Mouse (Mus musculus): ENCODE data around the gene Slc30a10. TPM values are rescaled to one million over a fixed set of nuclear protein-coding genes. Genes with fewer than 3 reads are reported as not detected.
A peak's percentile ranks its signal among the peaks of the same experiment; 100 is the strongest.

Gene Slc30a10
- polyA plus RNA-seq, 1 experiment from 2014 or later, result 22.8 TPM

DNA sequence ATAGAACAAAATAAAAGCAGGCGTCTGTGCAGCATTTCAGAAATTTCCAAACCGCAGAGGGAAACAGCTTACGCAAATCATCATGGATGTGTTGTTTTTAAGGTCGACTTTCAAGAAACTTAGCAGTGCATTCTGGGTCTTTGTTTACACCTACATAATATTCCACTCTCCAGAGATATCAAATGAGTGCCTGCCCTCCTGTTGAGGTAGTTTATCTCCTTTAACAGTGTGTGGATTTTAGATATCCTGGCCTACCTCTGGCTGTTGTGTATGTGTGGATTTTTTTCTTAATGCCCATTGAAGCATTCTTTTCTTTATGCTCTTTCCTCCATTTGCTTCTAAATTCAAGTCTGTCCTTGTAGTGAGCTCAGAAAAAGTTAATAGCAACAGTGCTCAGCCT lies 18.1 kb downstream of the Slc30a10 start:
- Histone ChIP-seq H3K27me3 (replicated peaks; ENCODE audit: control insufficient read depth, insufficient read depth, low read length) (no peaks in the 10 kb centered on the region), H3K4me2 (no peak overlapping the region), H3K9ac (ENCODE audit: low read depth, low read length) (no peak overlapping the region; the same call in 1 of the 2 replicates), H3K27ac (ENCODE audit: low read depth, low read length) (peak overlapping the region; percentile 92), H3K9me3 (ENCODE audit: control insufficient read depth, low read length) (no peaks in the 10 kb centered on the region), H3K36me3 (ENCODE audit: control insufficient read depth, insufficient read depth, low read length) (no peaks in the 10 kb centered on the region), H3K4me3 (ENCODE audit: low read depth, low read length) (no peak overlapping the region), H3K4me1 (replicated peaks; ENCODE audit: control insufficient read depth, insufficient read depth, low read length) (peaks cover 59% of the 10 kb centered on the region)
- WGBS, result 68% methylated on average over 4 of the region's 4 CpGs
- no peak for DNase-seq (ENCODE audit: low spot score)
- ATAC-seq (replicated peaks; ENCODE audit: low FRiP score), result peak; percentile 29; the same call in 1 of the 2 replicates

DNA sequence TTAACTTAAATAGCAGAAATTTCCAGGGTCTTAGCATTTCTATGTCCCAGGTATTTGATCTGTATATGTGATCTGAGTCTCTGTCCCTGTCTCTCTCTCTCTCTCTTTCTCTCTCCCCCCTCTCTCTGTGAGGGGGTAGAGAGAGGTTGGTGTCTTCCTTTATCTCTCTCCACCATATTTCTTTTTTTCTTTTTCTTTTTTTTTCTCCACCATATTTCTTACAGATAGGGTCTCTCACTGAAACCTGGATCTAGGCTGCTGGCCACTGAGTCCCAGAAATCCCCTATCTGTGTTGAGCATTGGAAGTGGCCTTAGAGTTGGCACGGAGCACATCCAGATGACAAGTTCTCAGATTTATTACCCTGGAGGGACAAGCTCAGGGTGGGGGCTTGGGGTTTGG lies 18.8 kb downstream of the Slc30a10 start:
- H3K27ac ChIP-seq (ENCODE audit: low read depth, low read length), result peak overlapping the region; percentile 92
- no peak overlapping the region; the same call in 1 of the 2 replicates for H3K9ac ChIP-seq (ENCODE audit: low read depth, low read length)
- WGBS, result 50% methylated on average over 1 of the region's 1 CpGs
- DNase-seq (ENCODE audit: low spot score) (no peak), ATAC-seq (replicated peaks; ENCODE audit: low FRiP score) (peak; percentile 3; the same call in 1 of the 2 replicates)
- no peak overlapping the region for H3K4me2 ChIP-seq
- H3K9me3 ChIP-seq (ENCODE audit: control insufficient read depth, low read length), result no peaks in the 10 kb centered on the region
- H3K27me3 ChIP-seq (replicated peaks; ENCODE audit: control insufficient read depth, insufficient read depth, low read length), result no peaks in the 10 kb centered on the region
- peaks cover 54% of the 10 kb centered on the region for H3K4me1 ChIP-seq (replicated peaks; ENCODE audit: control insufficient read depth, insufficient read depth, low read length)
- no peaks in the 10 kb centered on the region for H3K36me3 ChIP-seq (ENCODE audit: control insufficient read depth, insufficient read depth, low read length)
- no peak overlapping the region for H3K4me3 ChIP-seq (ENCODE audit: low read depth, low read length)

DNA sequence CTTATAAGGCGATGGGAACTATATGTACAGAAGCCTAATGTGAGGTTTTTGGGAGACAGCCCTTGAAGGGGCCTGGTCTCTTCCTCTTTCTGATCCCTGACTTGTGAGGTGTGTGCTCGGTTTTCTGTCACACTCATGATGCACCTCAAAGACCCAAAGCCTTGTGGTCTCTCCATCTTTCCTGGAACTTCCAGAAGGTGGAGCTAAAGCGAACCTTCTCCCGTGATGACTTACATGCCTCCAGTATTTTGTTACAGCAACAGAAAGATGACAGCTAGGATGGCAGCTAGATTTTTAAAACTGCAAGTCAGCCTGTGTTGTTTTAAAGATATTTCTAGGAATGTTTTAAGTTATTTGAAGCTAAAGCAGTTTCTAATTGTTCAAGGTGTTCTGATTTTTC lies 25.2 kb downstream of the Slc30a10 start:
- H3K9ac ChIP-seq (ENCODE audit: low read depth, low read length), result no peak overlapping the region
- H3K27ac ChIP-seq (ENCODE audit: low read depth, low read length), result no peak overlapping the region
- peaks cover 8% of the 10 kb centered on the region for H3K4me1 ChIP-seq (replicated peaks; ENCODE audit: control insufficient read depth, insufficient read depth, low read length)
- H3K4me2 ChIP-seq, result no peak overlapping the region
- DNase-seq (ENCODE audit: low spot score), result no peak
- 90% methylated on average over 4 of the region's 4 CpGs for WGBS
- H3K9me3 ChIP-seq (ENCODE audit: control insufficient read depth, low read length), result no peaks in the 10 kb centered on the region
- no peak overlapping the region for H3K4me3 ChIP-seq (ENCODE audit: low read depth, low read length)
- no peak for ATAC-seq (replicated peaks; ENCODE audit: low FRiP score)
- no peaks in the 10 kb centered on the region for H3K36me3 ChIP-seq (ENCODE audit: control insufficient read depth, insufficient read depth, low read length)
- no peaks in the 10 kb centered on the region for H3K27me3 ChIP-seq (replicated peaks; ENCODE audit: control insufficient read depth, insufficient read depth, low read length)

DNA sequence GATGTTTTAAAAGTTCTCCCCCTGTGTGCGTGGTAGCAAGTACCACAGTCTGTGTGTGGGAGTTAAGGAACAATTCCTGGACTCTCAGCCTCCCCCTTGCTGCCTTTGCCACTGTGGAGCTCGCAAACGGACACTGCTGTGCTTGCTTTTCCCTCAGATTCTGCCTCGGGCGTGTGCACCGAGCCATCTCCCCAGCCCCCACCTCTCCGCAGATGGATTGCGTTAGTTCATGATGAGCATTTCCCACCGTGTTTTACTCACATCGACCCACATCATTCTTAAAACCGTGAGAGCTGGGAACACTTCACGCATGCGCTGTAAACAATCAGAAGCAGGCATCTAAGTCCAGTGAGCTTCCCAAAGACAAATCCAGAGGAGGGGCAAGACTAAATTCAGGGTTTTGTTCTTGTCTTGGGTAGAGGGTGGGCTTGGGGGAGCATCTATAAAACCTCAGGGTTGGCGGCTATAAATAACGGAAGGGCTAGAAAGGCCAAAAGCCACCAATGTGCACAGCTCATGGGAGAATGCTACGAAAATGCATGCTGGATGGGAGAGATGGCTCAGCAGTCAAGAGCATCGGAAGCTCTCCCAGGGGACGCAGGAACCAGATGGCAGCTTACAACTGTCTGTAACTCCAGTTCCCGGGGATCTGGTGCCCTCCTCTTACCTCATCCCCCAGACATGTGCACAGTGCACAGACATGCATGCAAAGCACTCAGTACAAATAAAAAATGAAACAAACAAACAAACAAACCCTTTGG lies 27.5 kb downstream of the Slc30a10 start:
- Histone ChIP-seq H3K4me3 (ENCODE audit: low read depth, low read length) (no peak overlapping the region), H3K27ac (ENCODE audit: low read depth, low read length) (no peak overlapping the region), H3K27me3 (replicated peaks; ENCODE audit: control insufficient read depth, insufficient read depth, low read length) (no peaks in the 10 kb centered on the region), H3K9ac (ENCODE audit: low read depth, low read length) (no peak overlapping the region), H3K4me1 (replicated peaks; ENCODE audit: control insufficient read depth, insufficient read depth, low read length) (no peaks in the 10 kb centered on the region), H3K9me3 (ENCODE audit: control insufficient read depth, low read length) (no peaks in the 10 kb centered on the region), H3K36me3 (ENCODE audit: control insufficient read depth, insufficient read depth, low read length) (no peaks in the 10 kb centered on the region), H3K4me2 (no peak overlapping the region)
- ATAC-seq (replicated peaks; ENCODE audit: low FRiP score) (no peak), DNase-seq (ENCODE audit: low spot score) (no peak)
- 63% methylated on average over 19 of the region's 19 CpGs for WGBS

DNA sequence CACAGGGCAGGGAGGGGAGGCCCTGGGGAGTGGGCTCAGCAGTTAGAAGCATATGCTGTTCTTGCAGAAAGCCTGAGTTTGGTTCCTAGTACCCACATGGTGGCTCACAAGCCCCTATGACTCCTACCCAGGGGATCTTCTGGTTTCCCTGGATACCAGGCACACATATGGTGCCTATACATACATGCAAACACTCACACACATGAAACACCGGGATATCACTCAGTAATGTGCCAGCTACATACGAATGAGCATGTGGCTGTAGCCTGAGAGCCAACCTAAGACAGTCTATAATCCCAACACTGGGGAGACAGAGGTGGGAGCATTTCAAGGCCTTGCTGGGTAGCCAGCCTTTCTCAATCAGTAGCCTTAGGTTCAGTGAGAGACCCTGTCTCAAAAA lies 28.1 kb downstream of the Slc30a10 start:
- Histone ChIP-seq H3K27ac (ENCODE audit: low read depth, low read length) (no peak overlapping the region), H3K36me3 (ENCODE audit: control insufficient read depth, insufficient read depth, low read length) (no peaks in the 10 kb centered on the region), H3K4me3 (ENCODE audit: low read depth, low read length) (no peak overlapping the region), H3K4me2 (no peak overlapping the region), H3K27me3 (replicated peaks; ENCODE audit: control insufficient read depth, insufficient read depth, low read length) (no peaks in the 10 kb centered on the region), H3K4me1 (replicated peaks; ENCODE audit: control insufficient read depth, insufficient read depth, low read length) (no peaks in the 10 kb centered on the region), H3K9ac (ENCODE audit: low read depth, low read length) (no peak overlapping the region), H3K9me3 (ENCODE audit: control insufficient read depth, low read length) (no peaks in the 10 kb centered on the region)
- WGBS, result 78% methylated on average over 2 of the region's 2 CpGs
- DNase-seq (ENCODE audit: low spot score) (no peak), ATAC-seq (replicated peaks; ENCODE audit: low FRiP score) (no peak)

DNA sequence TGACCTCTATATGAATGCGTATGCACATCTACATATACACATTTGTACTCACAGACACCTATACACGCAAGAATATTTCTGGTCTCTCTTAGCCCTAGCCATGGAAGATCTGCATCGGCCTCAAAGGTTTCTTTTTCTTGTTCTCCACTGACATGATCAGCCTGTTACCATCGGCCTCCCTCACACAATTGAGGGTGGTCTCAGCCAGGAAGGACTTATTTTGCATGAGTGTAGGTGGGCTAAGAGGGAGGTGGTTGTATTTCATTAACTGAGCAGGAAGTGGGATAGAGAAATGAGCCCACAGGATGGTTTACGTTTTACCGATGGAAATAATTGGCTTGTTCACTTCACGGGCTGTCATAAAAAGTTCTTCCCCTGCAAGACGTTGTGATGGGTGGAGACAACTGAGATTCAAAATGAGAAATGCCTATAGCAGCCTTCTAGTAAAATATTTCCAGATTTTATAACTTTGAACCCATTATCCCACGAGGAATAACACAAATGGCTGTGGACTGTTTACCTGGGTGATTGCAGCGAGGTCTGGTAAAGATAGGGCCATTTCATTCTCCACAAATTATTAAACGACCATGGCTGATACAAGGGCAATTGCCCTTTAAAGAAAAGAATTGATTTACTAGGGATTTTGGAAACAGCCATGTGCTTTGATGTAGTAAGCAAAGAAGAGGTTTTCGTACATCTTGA lies 28.9 kb downstream of the Slc30a10 start:
- WGBS, result 81% methylated on average over 12 of the region's 12 CpGs
- no peaks in the 10 kb centered on the region for H3K9me3 ChIP-seq (ENCODE audit: control insufficient read depth, low read length)
- H3K9ac ChIP-seq (ENCODE audit: low read depth, low read length), result no peak overlapping the region
- no peak for ATAC-seq (replicated peaks; ENCODE audit: low FRiP score)
- H3K36me3 ChIP-seq (ENCODE audit: control insufficient read depth, insufficient read depth, low read length), result no peaks in the 10 kb centered on the region
- no peak for DNase-seq (ENCODE audit: low spot score)
- no peaks in the 10 kb centered on the region for H3K4me1 ChIP-seq (replicated peaks; ENCODE audit: control insufficient read depth, insufficient read depth, low read length)
- H3K27ac ChIP-seq (ENCODE audit: low read depth, low read length), result no peak overlapping the region
- H3K4me2 ChIP-seq, result no peak overlapping the region
- no peaks in the 10 kb centered on the region for H3K27me3 ChIP-seq (replicated peaks; ENCODE audit: control insufficient read depth, insufficient read depth, low read length)
- no peak overlapping the region for H3K4me3 ChIP-seq (ENCODE audit: low read depth, low read length)

DNA sequence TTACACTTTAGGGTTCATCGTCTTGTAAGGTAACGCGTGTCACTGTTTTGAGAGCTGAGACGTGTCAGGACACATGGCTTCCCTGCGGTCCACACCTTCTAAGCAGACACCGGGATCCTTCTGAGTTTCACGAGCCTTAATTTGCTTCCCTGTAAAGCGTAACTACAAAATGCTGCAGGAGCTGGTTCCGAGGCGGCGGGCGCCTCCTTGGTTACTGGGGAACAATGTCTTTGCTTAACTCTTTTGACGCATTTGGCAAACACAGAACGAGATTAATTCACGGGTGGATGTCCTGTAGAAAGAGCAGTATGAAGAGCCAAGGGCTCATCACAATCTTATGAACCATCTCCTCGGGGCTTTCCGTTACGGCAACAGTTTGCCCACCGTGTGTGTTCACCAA lies 29.6 kb downstream of the Slc30a10 start:
- Histone ChIP-seq H3K9me3 (ENCODE audit: control insufficient read depth, low read length) (no peaks in the 10 kb centered on the region), H3K9ac (ENCODE audit: low read depth, low read length) (no peak overlapping the region), H3K4me3 (ENCODE audit: low read depth, low read length) (no peak overlapping the region), H3K36me3 (ENCODE audit: control insufficient read depth, insufficient read depth, low read length) (no peaks in the 10 kb centered on the region), H3K27ac (ENCODE audit: low read depth, low read length) (no peak overlapping the region), H3K27me3 (replicated peaks; ENCODE audit: control insufficient read depth, insufficient read depth, low read length) (no peaks in the 10 kb centered on the region), H3K4me2 (no peak overlapping the region), H3K4me1 (replicated peaks; ENCODE audit: control insufficient read depth, insufficient read depth, low read length) (peaks cover 2% of the 10 kb centered on the region; the same call in 1 of the 2 replicates)
- ATAC-seq (replicated peaks; ENCODE audit: low FRiP score), result no peak
- WGBS, result 75% methylated on average over 19 of the region's 19 CpGs
- DNase-seq (ENCODE audit: low spot score), result no peak

DNA sequence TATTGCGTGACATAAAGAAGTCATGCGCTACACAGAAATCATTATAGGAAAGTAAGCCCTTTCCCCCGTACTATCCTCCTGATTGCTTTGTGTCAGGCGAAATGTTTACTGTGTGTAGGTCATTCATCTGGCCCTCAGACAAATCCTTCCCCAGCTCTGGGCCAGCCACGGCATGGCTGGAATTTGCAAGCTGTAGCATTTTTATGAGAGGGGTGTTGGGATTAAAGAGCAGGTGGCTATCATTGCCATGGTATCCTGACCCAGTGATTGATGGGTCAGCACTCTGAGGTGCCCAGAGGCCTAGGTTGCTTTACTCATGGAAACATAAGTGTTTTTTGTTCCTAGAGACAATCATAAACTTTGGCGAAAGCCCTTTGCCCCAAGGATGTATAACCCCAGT lies 35.2 kb downstream of the Slc30a10 start:
- no peak for ATAC-seq (replicated peaks; ENCODE audit: low FRiP score)
- H3K4me3 ChIP-seq (ENCODE audit: low read depth, low read length), result no peak overlapping the region
- H3K9me3 ChIP-seq (ENCODE audit: control insufficient read depth, low read length), result no peaks in the 10 kb centered on the region
- no peak for DNase-seq (ENCODE audit: low spot score)
- H3K4me1 ChIP-seq (replicated peaks; ENCODE audit: control insufficient read depth, insufficient read depth, low read length), result peaks cover 2% of the 10 kb centered on the region; the same call in 1 of the 2 replicates
- WGBS, result 80% methylated on average over 6 of the region's 6 CpGs
- no peak overlapping the region for H3K27ac ChIP-seq (ENCODE audit: low read depth, low read length)
- no peak overlapping the region for H3K4me2 ChIP-seq
- H3K36me3 ChIP-seq (ENCODE audit: control insufficient read depth, insufficient read depth, low read length), result no peaks in the 10 kb centered on the region
- no peak overlapping the region for H3K9ac ChIP-seq (ENCODE audit: low read depth, low read length)
- H3K27me3 ChIP-seq (replicated peaks; ENCODE audit: control insufficient read depth, insufficient read depth, low read length), result no peaks in the 10 kb centered on the region

DNA sequence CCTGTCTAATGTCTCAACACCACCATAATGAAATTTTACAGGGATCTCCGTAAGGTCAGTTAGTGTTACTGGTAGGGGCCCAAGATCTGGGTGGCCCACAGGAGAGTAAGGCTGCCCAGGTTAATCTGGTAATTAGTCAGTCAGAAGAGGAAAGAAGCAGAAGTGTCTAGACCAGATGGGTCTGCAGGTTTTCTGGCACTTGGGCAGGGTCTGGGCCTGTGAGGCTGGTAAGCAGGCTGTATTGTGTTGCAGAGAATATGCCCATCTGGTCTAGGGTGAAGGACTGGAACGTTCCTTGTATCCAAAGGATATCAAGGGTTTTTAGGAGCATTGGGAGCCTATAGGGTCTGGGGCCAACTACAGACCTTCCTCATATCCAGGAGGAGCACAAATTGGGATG lies 36.0 kb downstream of the Slc30a10 start:
- Histone ChIP-seq H3K4me1 (replicated peaks; ENCODE audit: control insufficient read depth, insufficient read depth, low read length) (peaks cover 2% of the 10 kb centered on the region; the same call in 1 of the 2 replicates), H3K4me3 (ENCODE audit: low read depth, low read length) (no peak overlapping the region), H3K27me3 (replicated peaks; ENCODE audit: control insufficient read depth, insufficient read depth, low read length) (no peaks in the 10 kb centered on the region), H3K27ac (ENCODE audit: low read depth, low read length) (no peak overlapping the region), H3K36me3 (ENCODE audit: control insufficient read depth, insufficient read depth, low read length) (no peaks in the 10 kb centered on the region), H3K4me2 (no peak overlapping the region), H3K9ac (ENCODE audit: low read depth, low read length) (no peak overlapping the region), H3K9me3 (ENCODE audit: control insufficient read depth, low read length) (no peaks in the 10 kb centered on the region)
- WGBS, result 86% methylated on average over 2 of the region's 2 CpGs
- ATAC-seq (replicated peaks; ENCODE audit: low FRiP score), result no peak
- DNase-seq (ENCODE audit: low spot score), result no peak

All from liver, embryonic 11.5 days (tissue).